Mouse (Mus musculus): ENCODE results near the gene Zfp747.

Zfp747 gene

DNA sequence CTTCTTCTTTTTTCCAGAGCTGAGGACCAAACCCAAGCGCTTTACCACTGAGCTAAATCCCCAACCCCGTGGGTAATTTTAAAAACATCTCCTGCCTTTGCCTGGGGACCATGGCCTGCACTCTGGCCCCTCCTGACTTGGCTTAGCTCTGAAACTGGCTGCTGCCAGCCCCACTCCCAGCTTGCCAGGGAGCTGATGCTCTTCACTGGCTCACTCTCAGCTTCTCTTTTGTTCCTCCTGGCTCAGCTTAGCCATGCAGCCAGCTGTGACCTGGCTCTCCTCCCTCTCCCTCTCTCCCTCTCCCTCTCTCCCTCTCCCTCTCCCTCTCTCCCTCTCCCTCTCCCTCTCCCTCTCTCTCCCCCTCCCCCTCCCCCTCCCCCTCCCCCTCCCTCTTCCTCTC, 49.2 kb downstream of the Zfp747 start:
- DNase-seq (ENCODE audit: low spot score in 2 of 2): no peak

DNA sequence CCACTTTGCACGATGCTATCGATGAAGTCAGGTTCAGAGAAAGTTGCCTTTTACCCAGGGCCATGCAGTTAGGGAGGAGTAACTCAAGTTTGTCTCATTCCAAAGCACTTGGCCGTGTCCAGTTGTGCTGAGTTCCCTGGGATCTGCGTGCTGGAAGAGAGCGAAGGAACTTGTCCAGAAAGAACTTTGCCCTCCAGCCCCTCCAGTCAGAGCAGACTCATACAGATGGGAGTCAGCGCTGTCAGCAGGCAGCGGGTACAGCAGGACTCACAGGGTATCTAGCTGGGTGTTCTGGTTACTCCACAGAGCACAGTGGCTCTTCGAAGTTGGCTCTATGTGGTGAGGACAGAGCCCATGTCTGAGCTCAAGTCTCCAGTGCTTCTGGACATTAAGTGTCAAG, 50.3 kb downstream of the Zfp747 start:
- DNase-seq (ENCODE audit: low spot score in 2 of 2): no peak

DNA sequence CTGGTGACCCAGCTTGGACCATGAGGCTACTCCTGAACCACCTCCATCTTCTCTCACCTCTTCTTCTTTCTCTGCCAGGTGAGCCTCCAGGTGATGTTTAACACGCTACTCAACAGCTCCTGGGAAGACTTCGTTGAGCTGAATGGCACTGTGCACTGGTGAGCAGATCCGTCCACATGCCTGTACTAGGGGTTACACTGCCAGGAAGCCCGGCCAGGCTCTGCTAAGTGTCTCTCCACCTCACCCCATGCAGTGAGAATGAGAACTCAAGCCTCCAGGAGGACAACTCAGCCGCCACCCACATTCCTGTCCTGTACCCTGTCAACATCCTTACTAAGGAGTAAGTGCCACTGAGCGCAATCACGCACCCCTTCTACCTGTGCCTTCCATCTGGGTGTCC, 50.9 kb downstream of the Zfp747 start:
- no peak for DNase-seq (ENCODE audit: low spot score in 2 of 2)

Data from urinary bladder, adult 18-20 months (tissue).